Mouse (Mus musculus): Measurements from ENCODE around the gene Mapk14. TPM values are rescaled to one million over a fixed set of nuclear protein-coding genes. Genes with fewer than 3 reads are reported as not detected.

The Mapk14 gene
- polyA plus RNA-seq (2017; shearing (Covaris generic)), result 116 TPM

DNA sequence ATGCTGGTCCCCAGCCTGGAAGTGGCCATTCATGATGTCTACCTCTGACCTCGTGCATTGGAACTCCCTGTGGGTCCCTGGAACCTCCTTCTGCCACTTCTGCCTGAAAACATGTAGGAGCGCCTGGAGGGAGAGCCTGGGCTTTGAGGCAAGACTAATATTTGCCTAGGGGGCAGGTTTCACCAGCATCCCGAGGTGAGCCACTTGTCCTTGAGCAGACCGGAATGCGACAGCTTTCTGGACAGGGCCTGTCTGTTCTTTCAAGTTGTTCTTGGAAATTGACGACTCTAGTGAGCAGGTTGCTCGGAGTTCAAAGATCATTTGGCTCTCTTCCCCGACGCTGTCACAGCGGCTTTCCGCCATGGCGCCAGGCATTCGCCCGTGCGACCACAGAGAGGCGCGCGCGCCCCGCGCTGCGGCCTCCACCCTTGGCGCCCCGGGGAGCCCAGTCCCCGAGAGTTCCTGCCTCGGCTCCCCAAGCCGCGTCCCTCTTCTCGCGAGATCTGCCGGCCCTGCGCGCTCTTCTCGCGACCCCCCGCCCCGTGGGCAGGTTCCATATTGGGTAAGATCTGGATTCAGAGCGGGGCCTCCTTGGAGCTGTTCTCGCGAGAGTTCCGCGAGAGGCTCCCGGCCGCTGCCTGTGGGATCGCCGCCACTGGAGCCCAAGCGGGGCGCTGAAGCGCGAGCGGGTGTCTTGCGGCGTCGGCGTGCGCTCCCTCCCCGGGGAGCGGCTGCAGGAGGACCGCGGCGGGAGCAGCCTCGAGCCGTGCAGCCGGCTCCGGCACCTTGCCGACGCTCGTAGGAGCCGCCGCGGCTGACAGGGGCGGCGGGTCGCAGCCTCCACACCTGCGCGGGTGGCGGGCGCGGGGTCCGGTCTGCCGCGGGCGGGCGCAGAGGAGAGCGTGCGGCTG, at the start of gene Mapk14:
TSS of gene Mapk14 (plus strand) at position 554 of the 911 bp plus-strand sequence.

DNA sequence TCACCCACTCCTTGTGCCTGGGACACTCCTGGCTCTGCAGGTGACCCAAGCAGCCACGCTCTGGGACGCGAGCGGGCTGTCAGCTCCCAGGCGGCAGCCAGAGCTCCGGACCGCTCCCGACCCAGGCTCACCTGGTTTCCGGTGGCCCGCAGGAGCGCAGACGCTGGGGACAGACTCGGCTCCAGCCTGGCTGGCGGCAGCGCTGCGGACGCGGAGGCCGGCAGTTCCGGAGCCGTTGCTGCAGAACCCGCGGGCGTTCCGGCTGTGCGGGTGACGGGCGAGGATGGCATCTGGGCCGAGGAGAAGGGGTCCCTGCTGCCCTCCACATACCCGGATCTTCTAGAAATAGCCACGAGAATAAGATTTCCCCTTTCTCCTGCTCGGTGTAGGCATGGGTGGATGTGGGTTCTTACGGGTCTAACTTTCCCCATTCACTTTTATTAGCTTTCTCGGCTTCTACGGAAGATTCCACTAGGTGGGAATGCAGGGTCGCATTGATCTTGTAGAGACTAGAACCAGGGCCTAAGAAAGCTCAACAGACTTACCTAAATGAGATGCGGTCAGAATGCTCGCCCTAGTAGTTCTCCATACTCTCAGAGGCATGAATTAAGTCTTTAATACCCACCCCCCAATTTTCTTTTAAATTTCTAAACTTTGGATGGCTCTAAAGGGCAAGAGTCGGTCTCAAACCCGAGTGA, 1.4 kb upstream of the Mapk14 start, which contains the start of gene Slc26a8:
TSS of gene Slc26a8 (minus strand) at position 648 of the 698 bp plus-strand sequence.

GRCm38 (mm10) chr17:28725783-28726182, 34.7 kb downstream of the Mapk14 start, which contains the start of gene AC170998.1:
AC170998.1 (plus strand) TSS chr17:28726083.

DNA sequence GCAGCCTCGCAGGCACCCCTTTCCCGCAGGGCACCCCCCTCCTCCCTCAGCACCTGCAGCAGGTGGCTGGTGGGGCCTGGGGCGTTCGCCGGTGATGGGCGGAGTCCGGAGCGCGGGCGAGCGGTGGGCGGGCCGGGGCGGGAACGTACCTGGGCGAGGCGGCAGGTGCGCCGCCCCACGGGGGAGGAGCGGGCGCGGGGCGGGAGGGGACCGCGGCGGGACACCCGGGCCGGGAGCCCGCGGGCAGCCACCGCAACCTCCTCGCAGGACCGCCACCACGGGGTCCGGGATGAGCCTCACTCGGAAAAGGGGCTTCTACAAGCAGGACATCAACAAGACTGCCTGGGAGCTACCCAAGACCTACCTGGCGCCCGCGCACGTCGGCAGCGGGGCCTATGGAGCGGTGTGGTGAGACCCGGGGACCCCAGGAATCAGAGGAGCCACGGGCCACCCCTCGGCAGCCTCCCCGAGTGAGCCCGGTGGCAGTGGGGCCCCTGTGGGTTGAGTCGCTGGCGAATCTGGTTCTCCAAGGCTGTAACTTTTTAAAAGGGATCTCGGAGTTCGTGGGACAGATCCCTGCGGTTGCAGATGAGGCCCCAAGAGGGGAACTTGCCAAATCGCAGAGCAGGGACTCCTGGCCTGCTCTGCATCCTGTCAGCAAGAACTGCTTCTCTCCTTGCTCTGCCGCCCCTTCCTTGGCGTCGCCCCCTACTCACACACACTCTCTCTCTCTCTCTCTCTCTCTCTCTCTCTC, 78.2 kb downstream of the Mapk14 start, which contains the start of gene Mapk13:
TSS of gene Mapk13 (plus strand) at position 177 of the 754 bp plus-strand sequence.

Other genes starting within 250 kb of the Mapk14 start
- 53.3 TPM for gene Fkbp5, start 173.8 kb upstream of the Mapk14 start, polyA plus RNA-seq (2017; shearing (Covaris generic))
- not detected for gene Armc12, start 160.5 kb upstream of the Mapk14 start, polyA plus RNA-seq (2017; shearing (Covaris generic))
- not detected for gene Clpsl2, start 141.9 kb upstream of the Mapk14 start, polyA plus RNA-seq (2017; shearing (Covaris generic))
- gene Clps, start 130.6 kb upstream of the Mapk14 start, polyA plus RNA-seq (2017; shearing (Covaris generic)), result not detected
- gene Lhfpl5, start 115.7 kb upstream of the Mapk14 start, polyA plus RNA-seq (2017; shearing (Covaris generic)), result 1.1 TPM
- gene Srpk1, start 68.6 kb upstream of the Mapk14 start, polyA plus RNA-seq (2017; shearing (Covaris generic)), result 385 TPM
- 2.0 TPM for gene Slc26a8, start 1.1 kb upstream of the Mapk14 start, polyA plus RNA-seq (2017; shearing (Covaris generic))
- 9.8 TPM for gene AC170998.1, start 34.8 kb downstream of the Mapk14 start, polyA plus RNA-seq (2017; shearing (Covaris generic))
- not detected for gene Mapk13, start 78.0 kb downstream of the Mapk14 start, polyA plus RNA-seq (2017; shearing (Covaris generic))
- 16.0 TPM for gene Brpf3, start 109.8 kb downstream of the Mapk14 start, polyA plus RNA-seq (2017; shearing (Covaris generic))
- 0.12 TPM for gene Pnpla1, start 167.1 kb downstream of the Mapk14 start, polyA plus RNA-seq (2017; shearing (Covaris generic))
- 0.26 TPM for gene 4930539E08Rik, start 224.0 kb downstream of the Mapk14 start, polyA plus RNA-seq (2017; shearing (Covaris generic))

Data from naive thymus-derived CD4-positive, alpha-beta T cell, adult 5 months (primary cell).